Mouse (Mus musculus) heart, postnatal 0 days (tissue): ENCODE data around the gene Oas1a. TPM values are rescaled to one million over a fixed set of nuclear protein-coding genes. Genes with fewer than 3 reads are reported as not detected.
A peak's percentile ranks its signal among the peaks of the same experiment; 100 is the strongest.

Source experiments
- ATAC-seq: fragments of 200-750 bp; cut with Nextera tagmentation; 2 replicates; pipeline ENCODE4 v1.8.0; 2017; ENCODE audit warnings: low read depth, moderate number of reproducible peaks, moderate library complexity; ENCODE audit not compliant: insufficient read depth
- DNase-seq: peaks from one replicate; pipeline ENCODE4 v3.0.0-alpha.2; 2016; ENCODE audit warnings: low spot score
- H3K27ac ChIP-seq: fragments of 300-500 bp; sonication (generic); 2 replicates; pipeline ENCODE4 v1.5.1; 2014; ENCODE audit warnings: low read depth, mild to moderate bottlenecking
- H3K27me3 ChIP-seq: fragments of 300-500 bp; sonication (generic); 2 replicates; pipeline ENCODE4 v1.6.1; 2014; ENCODE audit warnings: low read length, mixed read lengths; ENCODE audit not compliant: control insufficient read depth, insufficient read depth
- H3K36me3 ChIP-seq: fragments of 300-500 bp; sonication (generic); replicated peaks from 2 replicates; pipeline ENCODE4 v1.6.1; 2014; ENCODE audit warnings: low read length, mixed read lengths; ENCODE audit not compliant: control insufficient read depth, insufficient read depth
- H3K4me1 ChIP-seq: fragments of 300-500 bp; sonication (generic); 2 replicates; pipeline ENCODE4 v1.6.1; 2014; ENCODE audit warnings: antibody characterized with exemption; ENCODE audit not compliant: control insufficient read depth, insufficient read depth
- H3K4me2 ChIP-seq: fragments of 300-500 bp; sonication (generic); 2 replicates; pipeline ENCODE4 v1.6.1; 2014; ENCODE audit warnings: low read depth, mild to moderate bottlenecking, low read length, moderate library complexity
- H3K4me3 ChIP-seq: fragments of 300-500 bp; sonication (generic); 2 replicates; pipeline ENCODE4 v1.5.1; 2014; ENCODE audit warnings: low read depth, low read length
- H3K9ac ChIP-seq: fragments of 300-500 bp; sonication (generic); replicated peaks from 2 replicates; pipeline ENCODE4 v1.6.1; 2014; ENCODE audit warnings: low read depth, low read length, mixed read lengths
- H3K9me3 ChIP-seq: fragments of 300-500 bp; sonication (generic); replicated peaks from 2 replicates; pipeline ENCODE4 v1.6.1; 2016; ENCODE audit warnings: low read length; ENCODE audit not compliant: control insufficient read depth
- CTCF ChIP-seq: IDR thresholded peaks from 2 replicates; pipeline ENCODE4 v1.5.1; 2016; ENCODE audit warnings: antibody characterized with exemption, control low read depth, low read depth
- EP300 ChIP-seq: IDR thresholded peaks from 2 replicates; pipeline ENCODE4 v1.6.1; 2016; ENCODE audit warnings: antibody characterized with exemption, low read depth
- WGBS: fragments of 180-500 bp; shearing (Covaris S2); extraction: QIAGEN DNeasy Blood & Tissue Kit; methylation state at CpG from one replicate; pipeline ENCODE4 v1.1.7; 2014; 5-methylcytosine and 5-hydroxymethylcytosine counted together
- microRNA-seq: library from miRNA; unstranded; fragments of <30 nt; microRNA quantifications from one replicate; pipeline ENCODE4, GENCODE M21; 2016
- polyA plus RNA-seq: library from polyadenylated mRNA; unstranded; fragments of >200 nt; fragmentation: Nextera tagmentation; extraction: Ambion mirVana; gene quantifications from 2 replicates; pipeline ENCODE4 v1.2.1, GENCODE M21; 2015
- total RNA-seq: library from RNA; depleted of rRNA; stranded (reverse); fragments of >200 nt; gene quantifications from 2 replicates; pipeline ENCODE4 v1.2.3, GENCODE M21; 2014; ENCODE audit warnings: low replicate concordance; rRNA removed

The Oas1a gene
- total and polyA plus RNA-seq, 2 experiments from 2014 or later: 1.5 to 2.0 TPM

GRCm38 (mm10) chr5:120861121-120861520 lies 46.2 kb downstream of the Oas1a start, which contains the start of gene Oas1h:
Oas1h (plus strand) TSS chr5:120861421.
- no peak within 1 kb of the TSS for H3K4me3 ChIP-seq
- TF ChIP-seq EP300 (no peak), CTCF (no peak)
- no peak within 1 kb of the TSS for H3K4me2 ChIP-seq
- no peaks in the 10 kb centered on the region for H3K27me3 ChIP-seq
- no peaks in the 10 kb centered on the region for H3K4me1 ChIP-seq
- no peak within 1 kb of the TSS for H3K9ac ChIP-seq
- DNase-seq: no peak
- no peaks in the 10 kb centered on the region for H3K36me3 ChIP-seq
- H3K9me3 ChIP-seq: no peaks in the 10 kb centered on the region
- 51% methylated on average over 4 of the region's 4 CpGs for WGBS
- no peak for ATAC-seq
- no peak within 1 kb of the TSS for H3K27ac ChIP-seq

- no peak overlapping the region for H3K27ac ChIP-seq
- TF ChIP-seq EP300: no peak
- TF ChIP-seq CTCF: no peak
- no peaks in the 10 kb centered on the region for H3K4me1 ChIP-seq
- DNase-seq (no peak), ATAC-seq (no peak)
- H3K4me2 ChIP-seq: no peak overlapping the region
- no peaks in the 10 kb centered on the region for H3K36me3 ChIP-seq
- H3K4me3 ChIP-seq: no peak overlapping the region
- H3K9ac ChIP-seq: no peak overlapping the region
- H3K27me3 ChIP-seq: no peaks in the 10 kb centered on the region
- WGBS: 49% methylated on average over 2 of the region's 2 CpGs
- H3K9me3 ChIP-seq: peaks cover 4% of the 10 kb centered on the region; the same call in 1 of the 2 replicates
These were observed 48.1 kb downstream of the Oas1a start for GRCm38 (mm10) chr5:120859241-120859640.

- no peaks in the 10 kb centered on the region for H3K27me3 ChIP-seq
- no peak overlapping the region for H3K9ac ChIP-seq
- H3K36me3 ChIP-seq: no peaks in the 10 kb centered on the region
- H3K4me2 ChIP-seq: no peak overlapping the region
- 65% methylated on average over 3 of the region's 3 CpGs for WGBS
- no peak overlapping the region for H3K27ac ChIP-seq
- no peaks in the 10 kb centered on the region for H3K4me1 ChIP-seq
- H3K4me3 ChIP-seq: no peak overlapping the region
- H3K9me3 ChIP-seq: peaks cover 6% of the 10 kb centered on the region; the same call in 1 of the 2 replicates
- TF ChIP-seq EP300 (no peak), CTCF (peak; percentile 68)
- no peak for DNase-seq
- ATAC-seq: no peak
These were observed 57.7 kb downstream of the Oas1a start for GRCm38 (mm10) chr5:120849601-120850136.

- H3K27ac ChIP-seq: no peak within 1 kb of the TSS
- H3K4me3 ChIP-seq: no peak within 1 kb of the TSS
- H3K27me3 ChIP-seq: 0 out of 2 replicates have a peak, but pooled peaks cover 5% of the 10 kb centered on the region
- H3K9ac ChIP-seq: no peak within 1 kb of the TSS
- H3K4me1 ChIP-seq: no peaks in the 10 kb centered on the region
- DNase-seq: no peak
- TF ChIP-seq CTCF (no peak), EP300 (no peak)
- H3K9me3 ChIP-seq: no peaks in the 10 kb centered on the region
- WGBS: 71% methylated on average over 4 of the region's 4 CpGs
- no peak for ATAC-seq
- no peak within 1 kb of the TSS for H3K4me2 ChIP-seq
- H3K36me3 ChIP-seq: no peaks in the 10 kb centered on the region
These were observed 60.3 kb downstream of the Oas1a start, which contains the start of gene Oas1f for GRCm38 (mm10) chr5:120847067-120847466. Oas1f (plus strand) TSS chr5:120847367.

Small RNA genes lying within 50 kb of the gene (microRNA-seq; reads per million reads assigned to microRNA genes)
- gene Gm22907: not detected

Other genes starting within 250 kb of the Oas1a start
- gene Dtx1, start 195.6 kb downstream of the Oas1a start, total RNA-seq: 1.7 and 13.8 TPM in 2 replicates
- 0.30 and 0.48 TPM in 2 replicates for gene Dtx1, start 195.6 kb downstream of the Oas1a start, polyA plus RNA-seq
- gene Oas2, start 157.7 kb downstream of the Oas1a start, total RNA-seq: 1.1 TPM in 1 of 2 replicates, not detected in the other
- gene Oas2, start 157.7 kb downstream of the Oas1a start, polyA plus RNA-seq: 0.15 and 0.25 TPM in 2 replicates
- 0.80 and 1.6 TPM in 2 replicates for gene Oas3, start 129.9 kb downstream of the Oas1a start, total RNA-seq
- gene Oas3, start 129.9 kb downstream of the Oas1a start, polyA plus RNA-seq: 0.18 and 0.26 TPM in 2 replicates
- not detected in 2 replicates for gene Oas1e, start 112.0 kb downstream of the Oas1a start, total RNA-seq
- gene Oas1e, start 112.0 kb downstream of the Oas1a start, polyA plus RNA-seq: not detected in 2 replicates
- 0.34 and 1.6 TPM in 2 replicates for gene Oas1c, start 95.0 kb downstream of the Oas1a start, total RNA-seq
- gene Oas1c, start 95.0 kb downstream of the Oas1a start, polyA plus RNA-seq: 0.83 and 0.92 TPM in 2 replicates
- not detected in 2 replicates for gene Oas1f, start 60.2 kb downstream of the Oas1a start, total RNA-seq
- not detected in 2 replicates for gene Oas1f, start 60.2 kb downstream of the Oas1a start, polyA plus RNA-seq
- gene Oas1h, start 46.1 kb downstream of the Oas1a start, total RNA-seq: not detected in 2 replicates
- not detected in 2 replicates for gene Oas1h, start 46.1 kb downstream of the Oas1a start, polyA plus RNA-seq
- 0.73 and 4.5 TPM in 2 replicates for gene Oas1g, start 19.9 kb downstream of the Oas1a start, total RNA-seq
- gene Oas1g, start 19.9 kb downstream of the Oas1a start, polyA plus RNA-seq: 0.52 TPM in 2 replicates
- not detected in 2 replicates for gene Oas1d, start 7.0 kb upstream of the Oas1a start, total RNA-seq
- not detected in 2 replicates for gene Oas1d, start 7.0 kb upstream of the Oas1a start, polyA plus RNA-seq
- gene Rph3a, start 102.6 kb upstream of the Oas1a start, total RNA-seq: not detected in 2 replicates
- gene Rph3a, start 102.6 kb upstream of the Oas1a start, polyA plus RNA-seq: not detected in 2 replicates